Mouse (Mus musculus): ENCODE data around the gene 1110008L16Rik.
"Not testable (repeated sequence)": the region's sequence is repeated elsewhere in the genome, so short reads cannot be mapped to it uniquely, and the experiment has no call there.

Gene 1110008L16Rik

DNA sequence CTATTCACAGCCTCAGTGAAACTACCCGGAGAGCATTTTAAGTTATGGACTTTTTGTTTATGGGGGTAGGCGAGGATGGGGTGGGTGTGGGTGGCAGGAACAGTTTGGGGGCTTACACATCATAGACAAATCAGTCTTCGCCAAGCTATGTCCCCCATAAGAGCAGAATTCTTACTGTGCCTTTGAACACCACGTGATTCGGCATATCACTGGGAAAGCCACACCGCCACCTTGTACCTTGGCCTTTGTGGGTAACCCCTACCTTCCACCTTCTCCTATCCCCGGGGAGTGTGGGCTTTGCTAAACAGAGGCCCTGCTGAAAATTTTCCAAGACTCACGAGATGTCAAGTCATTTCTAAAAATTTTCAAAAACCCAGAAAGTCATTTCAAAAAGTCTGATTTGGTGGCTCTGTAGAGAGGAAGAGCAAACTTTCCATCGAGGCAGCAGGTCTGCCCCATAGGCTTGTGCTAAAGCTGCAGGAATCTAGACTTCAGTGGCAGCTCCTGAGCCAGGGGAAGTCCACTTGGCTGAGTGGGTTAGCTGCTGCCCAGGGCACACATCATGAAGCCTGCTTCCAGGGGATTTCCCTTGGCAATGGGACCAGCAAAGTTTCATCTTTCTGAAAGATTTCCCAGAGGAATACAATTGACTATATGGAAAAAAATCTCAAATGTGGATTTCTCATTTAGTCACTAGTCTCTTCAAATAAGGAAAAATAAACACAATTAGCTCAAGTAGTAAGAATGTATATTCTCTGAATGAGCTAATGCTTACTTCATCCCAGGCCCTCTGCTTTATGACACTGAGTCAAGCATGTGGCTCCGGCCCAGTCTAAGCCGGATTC is 93.6 kb downstream of the 1110008L16Rik start:
- no peak for DNase-seq (ENCODE audit: low spot score)

DNA sequence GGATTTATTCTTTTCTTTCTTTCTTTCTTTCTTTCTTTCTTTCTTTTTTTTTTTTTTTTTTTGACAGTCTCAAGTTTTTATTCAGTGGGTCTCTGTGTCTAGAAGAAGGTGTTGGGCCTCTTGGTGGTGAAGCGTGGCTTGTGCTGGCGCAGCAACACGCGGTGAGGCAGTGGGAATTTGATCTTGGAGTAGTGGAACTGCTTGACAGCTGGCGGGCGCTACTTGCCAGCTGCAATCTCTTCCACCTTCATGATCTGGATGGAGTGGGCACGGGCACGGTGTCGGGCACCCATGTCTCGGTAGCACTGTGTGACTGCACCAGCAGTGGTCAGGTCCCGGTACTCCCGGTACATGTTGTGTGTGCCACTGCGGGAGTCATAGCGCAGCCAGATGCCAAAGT is 96.2 kb downstream of the 1110008L16Rik start:
- not testable (repeated sequence) for DNase-seq (ENCODE audit: low spot score)

- DNase-seq (ENCODE audit: low spot score): no peak
These were observed 97.2 kb downstream of the 1110008L16Rik start for GRCm38 (mm10) chr12:55396536-55396935.

- DNase-seq (ENCODE audit: low spot score): no peak
These were observed 98.3 kb downstream of the 1110008L16Rik start for GRCm38 (mm10) chr12:55397544-55398239.

DNA sequence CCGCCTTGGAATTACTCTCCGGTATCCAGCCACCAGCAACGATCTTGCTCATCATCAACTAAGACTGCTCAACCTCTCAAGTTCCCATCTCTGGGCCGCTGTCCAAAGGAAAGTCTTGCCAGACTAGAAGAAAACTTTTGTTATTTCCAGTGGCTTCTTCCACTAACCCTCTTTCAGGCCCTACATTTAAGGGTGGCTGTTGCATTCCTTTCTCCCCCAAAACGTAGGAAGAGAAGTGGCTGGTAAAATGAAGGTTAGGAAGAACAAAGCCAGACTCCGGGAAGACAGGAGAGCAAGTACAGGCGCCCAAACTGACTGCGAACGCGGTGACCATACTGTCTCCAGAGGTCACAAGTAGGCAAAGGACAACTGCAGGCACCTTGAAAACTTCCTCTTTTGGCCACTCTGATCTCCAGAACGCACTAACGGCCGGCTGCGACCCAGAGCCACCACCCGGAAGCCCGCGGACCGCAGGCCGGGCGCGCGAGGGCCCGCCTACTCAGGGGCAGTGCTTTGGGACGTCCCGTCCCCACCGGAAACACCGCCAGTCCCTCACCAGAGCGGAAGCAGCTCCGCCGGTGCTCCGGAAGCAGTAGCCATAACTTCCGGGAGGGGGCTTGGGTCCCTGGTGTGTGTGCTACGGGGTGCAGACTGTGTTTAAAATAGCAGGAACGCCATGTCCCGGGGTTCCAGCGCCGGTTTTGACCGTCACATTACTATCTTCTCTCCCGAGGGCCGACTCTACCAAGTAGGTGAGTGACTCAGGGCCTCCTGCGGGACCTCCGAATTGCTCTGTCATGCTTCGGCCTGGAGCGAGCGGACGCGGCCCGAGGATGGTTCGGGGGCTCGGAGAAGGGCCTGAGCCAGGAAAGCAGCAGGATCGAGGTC is 99.1 kb downstream of the 1110008L16Rik start:
- DNase-seq (ENCODE audit: low spot score): peak; percentile 95

DNA sequence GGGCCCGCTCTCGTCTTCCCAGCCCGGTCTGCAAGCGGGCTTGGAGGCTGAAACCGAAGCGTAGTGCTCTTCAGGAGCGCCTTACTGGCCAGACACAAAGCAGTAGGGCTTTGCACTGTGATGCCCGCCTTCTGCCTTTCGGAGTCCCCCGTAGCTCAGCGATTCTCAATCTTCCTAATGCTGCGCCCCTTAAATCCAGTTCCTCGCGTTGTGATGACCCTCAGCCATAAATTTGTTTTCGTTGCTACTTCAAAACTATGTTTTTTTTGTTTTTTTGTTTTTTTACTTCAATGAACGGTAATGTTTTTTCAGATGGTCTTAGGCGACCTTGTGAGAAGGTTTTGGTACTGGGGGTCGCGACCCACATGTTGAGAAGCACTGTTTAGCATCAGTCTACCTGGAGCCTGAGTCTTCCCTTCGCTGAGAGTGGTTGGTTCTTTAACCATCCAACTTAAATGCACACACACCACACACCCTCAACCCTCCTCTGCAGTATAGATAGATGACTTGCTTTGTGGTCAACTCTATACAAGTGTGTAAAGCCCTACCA is 99.8 kb downstream of the 1110008L16Rik start:
- DNase-seq (ENCODE audit: low spot score): peak; percentile 26

- no peak for DNase-seq (ENCODE audit: low spot score)
These were observed 108.5 kb downstream of the 1110008L16Rik start for GRCm38 (mm10) chr12:55407888-55408287.

GRCm38 (mm10) chr12:55415255-55415654 is 115.9 kb downstream of the 1110008L16Rik start:
- no peak for DNase-seq (ENCODE audit: low spot score)

- DNase-seq (ENCODE audit: low spot score): no peak
These were observed 116.4 kb downstream of the 1110008L16Rik start for GRCm38 (mm10) chr12:55415762-55416161.

DNA sequence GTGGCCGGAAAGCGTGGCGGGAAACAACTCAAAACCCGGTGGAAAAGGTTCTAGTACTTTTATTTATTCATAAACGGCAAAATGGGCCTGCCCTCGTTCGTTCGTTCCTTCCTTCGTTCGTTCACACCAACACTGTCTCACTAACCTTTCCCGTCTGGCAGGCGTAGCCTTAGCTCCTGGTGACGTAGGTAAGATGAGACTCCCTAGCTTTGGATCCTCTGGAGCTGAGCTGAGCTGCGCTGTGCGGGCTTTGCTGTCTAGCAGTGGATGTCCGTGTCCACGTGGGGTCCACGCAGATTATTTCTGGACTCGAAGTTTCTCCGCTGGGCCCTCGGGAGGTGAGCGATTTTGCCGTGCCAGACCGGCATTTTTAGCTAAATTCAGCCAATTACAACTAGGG is 120.8 kb downstream of the 1110008L16Rik start:
- no peak for DNase-seq (ENCODE audit: low spot score)

- no peak for DNase-seq (ENCODE audit: low spot score)
These were observed 122.7 kb downstream of the 1110008L16Rik start for GRCm38 (mm10) chr12:55422057-55422456.

GRCm38 (mm10) chr12:55426300-55426699 is 126.9 kb downstream of the 1110008L16Rik start:
- no peak for DNase-seq (ENCODE audit: low spot score)

DNA sequence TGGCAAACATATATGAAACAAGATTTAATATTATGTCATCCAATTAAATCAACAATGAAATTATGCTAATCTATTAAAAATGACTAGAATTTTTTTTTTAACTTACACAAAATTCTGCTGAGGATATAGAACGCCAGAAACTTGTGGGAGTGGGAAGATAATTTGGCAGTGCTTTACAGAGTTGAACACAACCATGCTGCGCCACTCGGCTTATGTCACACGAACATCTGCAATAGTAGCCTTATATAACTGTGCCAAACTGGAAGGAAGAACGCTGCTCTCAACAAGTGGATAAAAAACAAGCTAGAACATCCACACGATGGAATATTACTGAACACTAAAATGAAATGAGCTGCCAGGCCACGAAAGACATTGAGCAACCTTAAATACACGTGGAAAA is 129.8 kb downstream of the 1110008L16Rik start:
- DNase-seq (ENCODE audit: low spot score): no peak

GRCm38 (mm10) chr12:55429956-55430355 is 130.6 kb downstream of the 1110008L16Rik start:
- DNase-seq (ENCODE audit: low spot score): no peak
